Mouse (Mus musculus): ENCODE results near the gene Adgrl4.
A peak's percentile ranks its signal among the peaks of the same experiment; 100 is the strongest.

Gene Adgrl4

GRCm38 (mm10) chr3:151505606-151506005 is 67.9 kb downstream of the Adgrl4 start:
- no peak for DNase-seq (ENCODE audit: inconsistent ontology term)

DNA sequence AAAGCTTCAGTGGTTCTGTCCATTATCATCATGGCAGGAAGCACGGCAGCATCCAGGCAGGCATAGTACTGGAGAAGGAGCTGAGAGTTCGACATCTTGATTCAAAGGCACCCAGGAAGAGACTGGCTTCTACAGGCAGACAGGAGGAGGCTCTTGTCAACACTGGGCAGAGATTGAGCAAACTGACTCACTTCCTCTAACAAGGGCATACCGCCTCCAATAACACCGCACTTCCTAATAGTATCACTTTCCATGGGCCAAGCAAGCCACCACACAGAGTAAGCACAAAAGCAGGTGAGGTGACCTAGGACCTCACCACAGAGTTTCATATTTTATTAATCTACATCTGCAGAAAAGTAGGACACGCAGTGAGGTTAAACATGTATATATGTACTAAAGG is 73.5 kb downstream of the Adgrl4 start:
- no peak for DNase-seq (ENCODE audit: inconsistent ontology term)

GRCm38 (mm10) chr3:151547182-151547581 is 109.5 kb downstream of the Adgrl4 start:
- no peak for DNase-seq (ENCODE audit: inconsistent ontology term)

- DNase-seq (ENCODE audit: inconsistent ontology term): no peak
These were observed 113.3 kb downstream of the Adgrl4 start for GRCm38 (mm10) chr3:151551002-151551401.

DNA sequence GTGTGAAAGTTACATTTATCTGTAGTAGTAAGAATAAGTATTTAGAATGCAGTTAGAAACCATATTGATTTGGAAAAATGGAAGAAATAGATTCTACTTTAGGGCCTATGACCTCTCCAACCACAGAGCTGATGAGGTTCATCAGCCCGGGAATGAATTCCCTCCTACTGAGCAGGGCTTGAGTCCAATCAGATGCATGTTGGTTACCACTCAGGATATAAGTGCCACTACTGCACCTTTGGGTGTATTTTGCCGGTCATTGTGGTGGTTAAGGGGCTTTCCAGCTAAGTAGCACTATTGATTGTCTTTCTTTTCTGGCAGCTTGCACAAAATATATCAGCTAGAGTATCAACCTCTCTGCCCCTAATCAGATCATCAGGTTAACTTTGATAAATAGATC is 118.9 kb downstream of the Adgrl4 start:
- no peak for DNase-seq (ENCODE audit: inconsistent ontology term)

DNA sequence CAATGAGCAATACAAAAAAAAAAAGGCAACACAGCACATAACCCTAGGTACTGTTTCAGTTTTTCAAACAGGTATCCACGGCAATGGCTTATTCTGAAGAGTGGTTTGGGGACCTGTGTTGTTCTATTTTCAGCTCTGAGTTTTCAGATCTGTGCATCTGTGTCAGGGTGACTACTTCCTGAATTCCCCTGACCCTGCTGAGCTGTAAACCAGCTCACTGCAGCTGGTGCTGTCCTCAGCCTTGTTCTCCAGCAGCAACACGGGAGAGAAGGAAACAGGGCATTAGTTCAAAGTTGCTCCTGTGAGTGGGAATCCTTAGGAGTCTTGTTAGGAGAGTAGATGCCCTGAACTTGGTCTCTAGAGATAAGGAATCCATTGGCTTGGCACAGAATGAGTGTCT is 119.4 kb downstream of the Adgrl4 start:
- DNase-seq (ENCODE audit: inconsistent ontology term): no peak

DNA sequence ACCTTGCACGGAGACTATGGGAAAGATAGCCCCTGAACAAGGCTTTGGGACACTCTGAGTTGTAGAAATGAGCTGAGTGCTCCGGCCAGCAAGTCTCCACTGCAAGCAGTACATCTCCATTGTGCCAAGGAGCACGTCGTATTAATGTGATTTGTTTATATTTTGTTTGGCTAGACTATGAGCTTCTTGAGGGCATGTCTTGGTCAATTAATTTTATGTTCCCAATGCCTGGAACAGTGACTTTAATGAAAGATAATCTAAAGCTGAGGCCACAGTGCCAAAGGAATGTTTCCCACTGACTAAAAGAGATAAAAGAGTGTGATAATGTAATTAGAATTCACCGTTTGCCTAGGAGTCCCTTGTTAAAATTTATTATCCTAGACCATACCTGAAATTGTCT is 119.9 kb downstream of the Adgrl4 start:
- no peak for DNase-seq (ENCODE audit: inconsistent ontology term)

GRCm38 (mm10) chr3:151558374-151558773 is 120.7 kb downstream of the Adgrl4 start:
- DNase-seq (ENCODE audit: inconsistent ontology term): no peak

DNA sequence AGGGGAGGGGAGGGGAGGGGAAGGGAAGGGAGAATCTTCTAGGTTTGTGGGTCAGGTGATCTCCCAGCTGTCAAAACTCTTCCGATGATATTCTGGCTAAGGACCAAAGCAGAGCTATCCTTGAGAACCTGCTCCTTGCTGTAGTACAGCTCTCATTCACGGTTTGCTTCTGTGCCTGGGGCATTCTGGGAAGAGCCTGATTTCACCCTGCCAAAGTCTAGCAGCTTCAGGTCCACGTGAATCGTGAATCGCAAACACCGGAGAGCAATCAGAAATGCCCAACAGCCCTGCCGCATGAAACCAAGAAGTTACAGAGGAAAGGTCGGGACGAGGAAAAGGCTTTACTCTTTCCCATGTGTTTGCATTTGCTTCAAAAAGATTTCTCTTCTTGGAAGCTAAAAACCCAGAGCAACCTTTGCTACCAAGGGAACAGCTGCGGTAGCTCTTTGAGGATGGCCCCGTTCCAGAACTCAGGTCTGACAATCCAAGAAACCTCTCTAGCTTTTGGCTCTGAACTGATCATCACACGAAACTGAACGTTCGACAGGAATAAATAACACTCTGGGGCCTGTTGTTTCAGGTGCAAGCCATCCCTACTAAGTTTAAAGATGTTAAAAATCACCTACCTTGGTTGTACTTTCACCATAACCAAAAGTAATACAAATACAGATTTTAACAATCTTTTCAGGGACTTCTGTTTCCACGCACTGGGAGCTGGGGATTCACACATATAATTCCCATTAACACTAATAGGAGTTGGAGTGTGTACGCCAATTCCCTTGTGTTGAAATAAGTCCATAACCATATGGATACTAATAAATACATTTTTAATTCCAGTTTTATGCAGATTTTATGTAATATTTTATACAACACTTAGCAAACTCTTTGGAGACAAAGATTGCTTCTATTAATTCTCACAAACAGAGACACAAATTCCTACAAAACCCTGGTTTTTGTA is 128.3 kb downstream of the Adgrl4 start:
- no peak for DNase-seq (ENCODE audit: inconsistent ontology term)

GRCm38 (mm10) chr3:151566629-151567028 is 128.9 kb downstream of the Adgrl4 start:
- no peak for DNase-seq (ENCODE audit: inconsistent ontology term)

- no peak for DNase-seq (ENCODE audit: inconsistent ontology term)
These were observed 129.9 kb downstream of the Adgrl4 start for GRCm38 (mm10) chr3:151567541-151567940.

DNA sequence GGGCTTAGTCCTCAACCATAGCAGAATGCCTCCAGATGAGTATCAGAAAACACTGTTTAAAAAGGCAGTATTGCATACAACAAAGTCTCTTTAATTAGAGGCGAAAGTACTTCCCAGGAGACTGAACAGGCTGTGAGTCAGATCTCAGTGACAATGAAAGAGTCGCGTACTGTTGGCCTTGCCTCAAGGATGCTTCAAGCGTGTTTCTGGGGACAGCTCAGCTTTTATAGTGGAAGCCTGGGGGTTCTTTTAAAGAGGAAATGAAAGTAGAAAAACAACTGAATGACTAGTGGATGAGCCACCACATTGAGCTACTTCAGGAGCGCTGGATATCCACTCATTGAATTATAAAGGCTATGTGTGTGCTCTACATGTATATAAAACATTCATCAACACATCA is 134.4 kb downstream of the Adgrl4 start:
- DNase-seq (ENCODE audit: inconsistent ontology term): peak; percentile 67

DNA sequence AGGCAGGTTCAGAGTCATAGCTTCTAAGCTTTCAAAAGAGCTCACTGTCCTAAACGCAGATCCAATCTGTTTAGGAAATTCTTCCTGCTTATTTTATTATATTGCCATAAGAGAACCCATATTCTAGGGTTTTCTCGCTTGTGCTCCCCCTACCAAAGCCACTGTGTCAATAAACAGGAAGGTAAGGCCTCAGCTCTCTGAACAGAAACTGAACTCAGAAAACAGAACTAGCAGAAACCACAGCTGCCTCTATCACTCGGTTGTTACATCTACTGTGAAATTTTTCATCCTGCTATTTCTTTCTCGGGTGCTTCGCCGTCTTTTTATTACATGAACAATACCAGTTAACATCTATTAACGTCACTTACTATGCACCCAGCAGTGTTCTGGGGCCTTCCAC is 137.6 kb downstream of the Adgrl4 start:
- no peak for DNase-seq (ENCODE audit: inconsistent ontology term)

- DNase-seq (ENCODE audit: inconsistent ontology term): peak; percentile 48
These were observed 138.5 kb downstream of the Adgrl4 start for GRCm38 (mm10) chr3:151576155-151576554.

DNA sequence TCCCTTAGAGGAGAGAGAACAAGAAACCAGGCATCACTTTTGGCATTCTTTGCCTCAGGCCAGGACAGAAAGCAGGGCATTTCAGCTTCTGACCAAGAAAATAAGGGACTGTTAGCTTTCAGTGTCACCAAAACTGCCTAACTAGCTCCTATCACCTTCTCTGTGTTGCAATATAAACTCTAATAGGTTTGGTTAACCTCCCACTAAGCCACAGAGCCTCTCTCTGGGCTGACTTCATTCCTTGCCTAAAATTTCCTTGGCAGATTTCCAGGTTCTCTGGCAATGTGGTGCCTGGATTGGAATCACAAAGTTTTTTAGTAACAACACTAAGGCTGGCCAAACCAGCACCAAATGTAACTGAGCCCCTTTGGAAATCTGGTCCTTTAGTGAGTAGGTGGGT is 154.2 kb downstream of the Adgrl4 start:
- peak; percentile 22 for DNase-seq (ENCODE audit: inconsistent ontology term)
